Mouse (Mus musculus): ENCODE results near the gene Fam186b.

The Fam186b gene

GRCm38 (mm10) chr15:99223585-99224207 lies 72.0 kb downstream of the Fam186b start:
- peak; percentile 53 for DNase-seq (ENCODE audit: low spot score)

- DNase-seq (ENCODE audit: low spot score), result peak; percentile 59
Observed at GRCm38 (mm10) chr15:99222794-99223584, 72.7 kb downstream of the Fam186b start.

- peak; percentile 67 for DNase-seq (ENCODE audit: low spot score)
Observed at GRCm38 (mm10) chr15:99221315-99221952, 74.3 kb downstream of the Fam186b start.

All from embryo, embryonic 10.5 days (tissue).